Mouse (Mus musculus): ENCODE data around the gene Serpinh1.
"Not testable (repeated sequence)": the region's sequence is repeated elsewhere in the genome, so short reads cannot be mapped to it uniquely, and the experiment has no call there.

The Serpinh1 gene

DNA sequence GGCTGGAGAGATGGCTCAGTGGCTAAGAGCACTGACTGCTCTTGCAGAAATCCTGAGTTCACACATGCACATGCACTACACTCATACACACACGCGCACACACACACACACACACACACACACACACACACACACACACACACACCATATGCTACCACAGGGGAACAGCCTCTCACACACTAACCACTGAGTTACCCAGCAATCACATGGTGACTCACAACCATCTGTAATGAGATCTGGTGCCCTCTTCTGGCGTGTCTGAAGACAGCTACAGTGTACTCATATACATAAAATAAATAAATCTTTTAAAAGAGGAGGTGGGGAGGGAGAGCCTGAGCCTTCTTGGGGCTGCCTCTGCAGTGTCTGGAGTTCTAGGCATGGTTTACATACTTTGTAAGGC, 21.3 kb upstream of the Serpinh1 start:
- not testable (repeated sequence) for DNase-seq (ENCODE audit: low spot score)

GRCm38 (mm10) chr7:99366716-99367115, 13.7 kb upstream of the Serpinh1 start:
- DNase-seq (ENCODE audit: low spot score): no peak

- DNase-seq (ENCODE audit: low spot score): peak; percentile 80
These were observed 12.0 kb upstream of the Serpinh1 start for GRCm38 (mm10) chr7:99365069-99365468.

GRCm38 (mm10) chr7:99362137-99362536, 9.1 kb upstream of the Serpinh1 start:
- DNase-seq (ENCODE audit: low spot score): no peak

DNA sequence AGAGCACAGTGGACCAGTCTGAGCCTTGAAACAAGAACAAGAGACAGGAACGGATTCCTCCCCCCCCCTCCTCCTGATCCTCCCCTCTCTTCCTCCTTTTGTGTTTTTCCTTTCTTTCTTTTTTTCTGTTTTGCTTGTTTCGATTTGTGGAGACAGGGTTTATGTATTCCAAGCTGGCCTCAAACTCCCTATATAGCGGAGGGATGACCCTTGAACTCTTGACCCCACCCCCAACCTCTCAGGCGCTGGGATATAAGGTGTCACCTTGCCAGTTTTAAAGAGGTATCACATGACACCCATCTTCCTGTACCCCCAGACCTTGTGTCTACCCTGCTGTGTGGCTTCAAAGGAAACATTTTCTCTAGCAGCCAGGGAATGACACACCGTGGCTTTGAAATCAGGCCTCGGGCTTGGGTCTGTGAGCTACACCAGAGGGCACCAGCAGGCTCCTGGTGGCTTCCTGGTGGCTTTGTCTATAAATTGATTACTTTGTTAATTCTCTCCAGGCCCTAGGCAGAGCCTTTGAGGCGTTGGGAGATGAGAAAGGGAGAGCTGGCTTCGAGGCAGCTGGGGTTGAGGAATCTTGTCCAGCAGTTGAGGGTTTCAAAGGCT, 7.9 kb upstream of the Serpinh1 start:
- DNase-seq (ENCODE audit: low spot score): no peak

DNA sequence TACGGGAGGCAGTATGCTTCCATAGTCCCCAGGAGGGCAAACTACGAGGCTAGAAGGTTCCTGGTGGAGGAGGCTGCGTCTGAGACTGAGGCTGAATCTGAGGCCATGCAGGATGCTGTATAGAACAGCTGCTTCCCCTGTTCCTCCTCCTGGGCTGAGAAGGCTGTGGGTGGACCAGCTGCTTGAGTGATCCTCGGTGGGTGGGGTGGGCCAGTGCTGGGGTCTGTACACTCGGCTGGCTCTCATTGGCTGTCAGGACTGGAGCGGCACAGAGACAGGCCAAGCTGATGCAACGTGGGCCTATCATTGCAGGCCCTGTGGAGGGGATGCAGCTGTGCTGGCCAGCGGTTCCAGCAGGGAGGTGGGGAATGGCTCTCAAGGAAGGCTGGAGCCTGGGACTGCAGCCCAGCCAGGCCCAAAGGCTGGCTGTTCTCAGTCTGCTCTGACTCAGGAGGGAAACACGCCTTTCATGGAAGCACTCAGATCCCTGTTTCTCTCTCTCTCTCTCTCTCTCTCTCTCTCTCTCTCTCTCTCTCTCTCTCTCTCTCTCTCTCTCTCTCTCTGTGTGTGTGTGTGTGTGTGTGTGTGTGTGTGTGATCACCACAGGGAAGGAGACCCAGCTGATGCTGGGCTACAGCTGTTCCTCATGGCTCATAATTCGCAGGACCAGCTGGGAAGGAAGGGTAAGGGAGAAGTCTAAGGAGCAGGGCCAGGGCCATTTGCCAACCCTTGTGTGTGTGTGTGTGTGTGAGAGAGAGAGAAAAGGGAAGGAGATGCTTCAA, 7.2 kb upstream of the Serpinh1 start:
- DNase-seq (ENCODE audit: low spot score): peak; percentile 74

- DNase-seq (ENCODE audit: low spot score): no peak
These were observed 5.3 kb upstream of the Serpinh1 start for GRCm38 (mm10) chr7:99358371-99358770.

DNA sequence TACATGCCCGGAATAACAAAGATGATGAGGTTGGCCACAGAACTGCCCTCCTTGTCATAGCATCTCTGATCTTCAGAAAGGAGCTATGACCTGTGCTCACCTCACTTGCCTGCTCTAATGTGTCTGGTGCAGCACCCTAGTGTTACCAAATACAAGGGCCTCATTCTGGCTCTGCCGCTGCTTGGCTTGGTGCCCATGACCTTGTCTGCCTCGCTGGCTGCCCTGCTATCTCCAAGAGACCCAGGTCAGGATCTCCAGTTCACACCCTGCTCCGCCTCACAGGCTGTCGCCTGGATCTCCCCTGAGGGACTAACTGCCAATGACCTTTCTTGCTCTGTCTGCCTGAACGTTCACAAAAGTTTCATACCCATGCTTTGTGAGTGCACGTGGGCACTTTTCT, 4.2 kb upstream of the Serpinh1 start:
- DNase-seq (ENCODE audit: low spot score): no peak

DNA sequence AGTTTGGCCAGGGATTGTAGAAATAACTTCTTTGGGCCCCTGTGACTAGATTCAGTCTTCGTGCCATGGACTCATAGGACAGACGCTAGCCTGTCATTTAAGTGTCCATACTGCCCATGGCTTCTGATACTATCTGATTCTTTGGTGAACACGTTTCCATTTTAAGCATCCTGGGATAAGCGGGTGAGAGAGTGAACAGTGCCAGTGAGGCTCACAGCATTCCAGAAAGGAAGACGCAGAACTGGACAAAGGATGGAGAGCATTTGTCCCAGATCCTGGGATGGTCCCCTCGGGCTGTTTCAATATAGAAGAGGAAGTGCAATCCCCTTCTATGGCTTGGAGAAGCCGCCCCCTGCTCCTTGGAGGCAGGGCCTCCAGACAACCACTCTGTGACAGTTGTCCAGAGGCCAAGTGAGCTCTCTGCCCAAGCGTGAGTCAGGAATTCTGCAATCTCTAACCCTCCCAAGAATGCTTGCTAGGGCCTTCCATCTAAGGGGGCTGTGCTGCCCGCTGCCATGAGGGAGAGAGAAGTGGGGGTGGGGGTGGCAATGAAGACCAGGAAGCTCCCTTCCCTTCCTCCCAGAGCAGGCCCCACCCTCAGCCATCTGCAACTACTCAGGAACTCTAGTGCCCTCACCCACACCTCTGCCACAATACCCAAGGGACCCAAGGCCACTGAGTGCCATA, 3.3 kb upstream of the Serpinh1 start:
- DNase-seq (ENCODE audit: low spot score): peak; percentile 77

- DNase-seq (ENCODE audit: low spot score): peak; percentile 85
These were observed 2.7 kb upstream of the Serpinh1 start for GRCm38 (mm10) chr7:99355731-99356131.

GRCm38 (mm10) chr7:99351802-99352517, 1.1 kb downstream of the Serpinh1 start:
- no peak for DNase-seq (ENCODE audit: low spot score)

DNA sequence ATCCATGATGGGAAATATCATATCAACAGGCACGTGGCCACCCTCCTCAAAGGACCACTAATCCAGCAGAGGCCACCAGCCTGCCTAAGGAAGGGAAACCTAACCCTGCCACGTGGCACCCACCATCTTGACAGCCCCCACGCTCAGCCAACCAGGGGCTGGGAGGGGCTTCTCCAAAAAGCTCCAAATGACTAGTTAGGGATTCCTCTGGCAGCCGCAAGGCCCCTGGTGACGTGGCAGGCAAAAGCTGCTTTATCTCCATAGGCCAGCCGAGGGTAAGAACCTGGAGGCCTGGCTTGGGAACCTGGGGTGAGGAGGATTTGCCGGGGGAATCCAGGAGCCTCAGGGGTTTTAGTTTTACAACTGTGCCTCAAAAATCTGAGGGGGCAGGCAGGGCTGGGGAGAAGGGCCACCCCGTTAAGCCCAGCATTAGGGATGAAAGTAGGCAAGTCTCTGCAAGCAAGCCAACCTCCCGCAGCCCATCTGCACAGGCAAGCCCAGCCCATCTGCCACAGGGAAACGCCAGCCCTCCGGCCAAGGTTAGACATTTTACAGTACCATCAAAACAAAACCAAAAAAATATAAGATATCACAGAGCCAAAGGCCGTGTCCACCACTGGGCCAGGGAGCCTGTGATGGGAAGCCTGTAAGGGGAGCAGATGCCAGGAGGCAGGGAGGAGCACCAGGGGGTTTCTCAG, 1.8 kb downstream of the Serpinh1 start:
- DNase-seq (ENCODE audit: low spot score): no peak

- no peak for DNase-seq (ENCODE audit: low spot score)
These were observed 3.0 kb downstream of the Serpinh1 start for GRCm38 (mm10) chr7:99349782-99350720.

DNA sequence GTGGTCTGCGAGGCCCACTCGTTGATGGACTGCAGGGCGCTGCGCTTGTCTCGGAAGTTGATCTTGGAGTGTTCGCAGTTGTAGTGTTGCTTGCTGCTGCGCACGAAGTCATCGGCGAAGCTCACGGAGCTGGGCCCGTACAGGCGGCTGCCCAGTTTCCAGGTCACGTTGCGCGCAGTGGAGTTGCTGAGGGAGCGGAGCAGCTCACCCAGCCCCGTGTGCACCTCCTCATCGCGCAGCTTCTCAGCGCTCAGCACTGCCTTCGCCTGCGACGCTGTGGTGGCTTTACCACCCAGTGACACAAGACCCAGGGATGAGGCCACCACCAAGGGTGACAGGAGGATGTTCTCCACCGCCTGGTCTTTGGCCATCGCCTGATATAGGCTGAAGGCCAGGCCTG, 4.2 kb downstream of the Serpinh1 start:
- no peak for DNase-seq (ENCODE audit: low spot score)

- DNase-seq (ENCODE audit: low spot score): no peak
These were observed 5.8 kb downstream of the Serpinh1 start for GRCm38 (mm10) chr7:99347268-99347667.

GRCm38 (mm10) chr7:99343577-99343976, 9.5 kb downstream of the Serpinh1 start:
- no peak for DNase-seq (ENCODE audit: low spot score)

DNA sequence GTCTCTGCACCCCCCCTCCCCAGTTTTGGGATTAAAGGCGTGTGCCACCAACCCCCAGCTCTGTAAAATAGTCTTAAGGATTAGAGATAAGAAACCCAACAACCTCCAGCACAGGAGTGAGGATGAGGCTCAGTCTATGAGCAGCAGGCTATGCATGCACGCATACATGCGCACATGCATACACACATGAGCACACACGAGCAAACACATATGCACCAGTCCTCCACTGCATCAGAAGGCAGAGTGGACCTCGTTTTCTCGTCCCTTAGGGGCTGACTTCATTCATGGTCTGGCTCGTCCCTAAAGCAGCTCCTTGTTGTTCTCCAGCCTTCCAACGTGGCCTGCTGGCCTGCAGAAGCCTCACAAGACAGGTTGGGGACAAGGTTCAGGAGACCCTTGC, 12.3 kb downstream of the Serpinh1 start:
- no peak for DNase-seq (ENCODE audit: low spot score)

DNA sequence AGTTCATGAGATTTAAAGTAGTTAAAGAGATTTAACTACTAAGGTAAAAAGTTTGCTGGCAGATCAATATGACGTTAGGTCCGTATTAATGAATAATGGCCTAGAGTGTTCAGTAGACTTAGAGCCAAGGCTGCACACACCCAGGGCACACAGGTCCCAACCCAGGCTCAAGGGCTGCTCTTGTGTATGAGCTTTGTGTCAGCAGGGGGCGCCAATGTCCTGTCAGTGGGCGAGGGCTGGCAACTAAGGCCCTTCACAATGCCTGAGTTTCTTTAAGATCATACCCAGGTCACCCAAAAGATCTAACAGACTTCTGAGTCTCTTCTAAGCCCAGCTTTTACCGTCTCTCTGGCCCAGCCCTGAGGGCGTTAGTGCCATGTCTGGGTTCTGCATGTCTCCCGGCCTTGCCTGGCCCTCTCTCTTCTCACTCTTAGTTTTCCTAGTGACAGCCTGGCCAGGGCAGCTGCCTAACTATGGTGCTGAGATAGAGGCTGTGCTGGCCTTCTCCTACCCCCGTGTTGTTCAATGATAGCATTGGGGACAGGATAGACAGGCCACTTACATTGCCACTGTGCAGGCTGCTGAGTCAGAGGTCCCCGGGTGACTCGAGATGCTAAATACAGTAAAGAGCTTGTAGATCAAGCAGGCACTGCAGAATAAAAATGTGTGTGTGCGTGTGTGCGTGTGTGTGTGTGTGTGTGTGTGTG, 20.1 kb downstream of the Serpinh1 start:
- DNase-seq (ENCODE audit: low spot score): peak; percentile 83

DNA sequence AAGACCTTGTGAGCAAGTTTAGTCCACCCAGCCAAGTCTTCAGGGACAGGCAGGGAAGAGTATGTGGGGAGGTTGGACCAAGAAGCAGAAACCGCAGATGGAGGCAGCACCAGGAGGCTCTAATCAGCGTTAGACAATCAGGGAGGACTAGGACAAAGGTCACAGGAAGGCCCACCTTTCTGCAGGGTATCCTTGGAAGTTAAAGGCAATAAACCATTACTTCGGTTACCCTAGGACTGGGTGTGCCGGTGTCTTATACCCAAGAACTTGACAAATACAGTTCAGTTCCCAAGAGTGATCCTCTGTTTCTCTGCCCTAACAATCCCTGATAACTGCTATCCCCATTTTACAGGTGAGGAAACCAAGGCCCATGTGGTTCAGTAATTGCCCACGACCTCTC, 23.0 kb downstream of the Serpinh1 start:
- no peak for DNase-seq (ENCODE audit: low spot score)

- no peak for DNase-seq (ENCODE audit: low spot score)
These were observed 24.2 kb downstream of the Serpinh1 start for GRCm38 (mm10) chr7:99328847-99329246.
